Mouse (Mus musculus): ENCODE measurements around the gene Trpc5. TPM values are rescaled to one million over a fixed set of nuclear protein-coding genes. Genes with fewer than 3 reads are reported as not detected.

Gene Trpc5
- polyA plus RNA-seq, 1 experiment from 2014 or later, result not detected

GRCm38 (mm10) chrX:144491394-144491793 lies 196.6 kb downstream of the Trpc5 start:
- WGBS (ENCODE audit: insufficient replicate concordance), result 65% methylated on average over 1 of the region's 1 CpGs
- Histone ChIP-seq H3K4me2 (ENCODE audit: low read depth, low read length) (no peak overlapping the region), H3K9me3 (ENCODE audit: low read length) (no peaks in the 10 kb centered on the region), H3K9ac (replicated peaks) (no peak overlapping the region), H3K4me3 (ENCODE audit: low read depth, low read length) (no peak overlapping the region), H3K36me3 (replicated peaks; ENCODE audit: insufficient read depth, low read length) (no peaks in the 10 kb centered on the region), H3K4me1 (ENCODE audit: insufficient read depth) (no peaks in the 10 kb centered on the region), H3K27me3 (ENCODE audit: insufficient read depth, low read length) (no peaks in the 10 kb centered on the region), H3K27ac (ENCODE audit: low read depth) (no peak overlapping the region)
- TF ChIP-seq EP300 (IDR thresholded peaks at IDR 0.05; ENCODE audit: low read depth) (no peak), CTCF (IDR thresholded peaks at IDR 0.05; ENCODE audit: low read depth) (no peak)
- no peak for DNase-seq
- ATAC-seq, result no peak

- ATAC-seq (no peak), DNase-seq (no peak)
- no peak overlapping the region for H3K4me3 ChIP-seq (ENCODE audit: low read depth, low read length)
- H3K36me3 ChIP-seq (replicated peaks; ENCODE audit: insufficient read depth, low read length), result no peaks in the 10 kb centered on the region
- no peak overlapping the region for H3K9ac ChIP-seq (replicated peaks)
- no peaks in the 10 kb centered on the region for H3K9me3 ChIP-seq (ENCODE audit: low read length)
- H3K27me3 ChIP-seq (ENCODE audit: insufficient read depth, low read length), result no peaks in the 10 kb centered on the region
- WGBS (ENCODE audit: insufficient replicate concordance), result 72% methylated on average over 2 of the region's 2 CpGs
- H3K4me2 ChIP-seq (ENCODE audit: low read depth, low read length), result no peak overlapping the region
- H3K27ac ChIP-seq (ENCODE audit: low read depth), result no peak overlapping the region
- H3K4me1 ChIP-seq (ENCODE audit: insufficient read depth), result no peaks in the 10 kb centered on the region
- no peak for TF ChIP-seq EP300 (IDR thresholded peaks at IDR 0.05; ENCODE audit: low read depth)
- TF ChIP-seq CTCF (IDR thresholded peaks at IDR 0.05; ENCODE audit: low read depth), result no peak
These were observed 223.6 kb downstream of the Trpc5 start for GRCm38 (mm10) chrX:144464416-144464815.

GRCm38 (mm10) chrX:144456281-144456680 lies 231.7 kb downstream of the Trpc5 start, which contains the start of gene Trpc5os:
Gene Trpc5os, plus strand, starts transcription at chrX:144456581.
- Histone ChIP-seq H3K4me2 (ENCODE audit: low read depth, low read length) (no peak within 1 kb of the TSS), H3K36me3 (replicated peaks; ENCODE audit: insufficient read depth, low read length) (no peaks in the 10 kb centered on the region), H3K9ac (replicated peaks) (no peak within 1 kb of the TSS), H3K9me3 (ENCODE audit: low read length) (no peaks in the 10 kb centered on the region), H3K4me3 (ENCODE audit: low read depth, low read length) (no peak within 1 kb of the TSS), H3K4me1 (ENCODE audit: insufficient read depth) (no peaks in the 10 kb centered on the region), H3K27ac (ENCODE audit: low read depth) (no peak within 1 kb of the TSS), H3K27me3 (ENCODE audit: insufficient read depth, low read length) (no peaks in the 10 kb centered on the region)
- ATAC-seq (no peak), DNase-seq (no peak)
- TF ChIP-seq CTCF (IDR thresholded peaks at IDR 0.05; ENCODE audit: low read depth) (no peak), EP300 (IDR thresholded peaks at IDR 0.05; ENCODE audit: low read depth) (no peak)
- 84% methylated on average over 5 of the region's 5 CpGs for WGBS (ENCODE audit: insufficient replicate concordance)

- no peak for ATAC-seq
- 75% methylated on average over 3 of the region's 3 CpGs for WGBS (ENCODE audit: insufficient replicate concordance)
- TF ChIP-seq EP300 (IDR thresholded peaks at IDR 0.05; ENCODE audit: low read depth) (no peak), CTCF (IDR thresholded peaks at IDR 0.05; ENCODE audit: low read depth) (no peak)
These were observed 264.1 kb downstream of the Trpc5 start for GRCm38 (mm10) chrX:144423848-144424247.

GRCm38 (mm10) chrX:144421091-144421490 lies 266.9 kb downstream of the Trpc5 start:
- H3K27me3 ChIP-seq (ENCODE audit: insufficient read depth, low read length), result no peaks in the 10 kb centered on the region
- no peak overlapping the region for H3K4me2 ChIP-seq (ENCODE audit: low read depth, low read length)
- ATAC-seq (no peak), DNase-seq (no peak)
- no peaks in the 10 kb centered on the region for H3K4me1 ChIP-seq (ENCODE audit: insufficient read depth)
- H3K4me3 ChIP-seq (ENCODE audit: low read depth, low read length), result no peak overlapping the region
- H3K9ac ChIP-seq (replicated peaks), result no peak overlapping the region
- WGBS (ENCODE audit: insufficient replicate concordance), result 71% methylated on average over 1 of the region's 1 CpGs
- TF ChIP-seq EP300 (IDR thresholded peaks at IDR 0.05; ENCODE audit: low read depth) (no peak), CTCF (IDR thresholded peaks at IDR 0.05; ENCODE audit: low read depth) (no peak)
- no peaks in the 10 kb centered on the region for H3K36me3 ChIP-seq (replicated peaks; ENCODE audit: insufficient read depth, low read length)
- no peaks in the 10 kb centered on the region for H3K9me3 ChIP-seq (ENCODE audit: low read length)
- H3K27ac ChIP-seq (ENCODE audit: low read depth), result no peak overlapping the region

More at GRCm38 (mm10) chrX:144423848-144424247, 264.1 kb downstream of the Trpc5 start:
- no peak overlapping the region for H3K27ac ChIP-seq (ENCODE audit: low read depth)
- no peak overlapping the region for H3K9ac ChIP-seq (replicated peaks)
- no peak for DNase-seq
- H3K4me3 ChIP-seq (ENCODE audit: low read depth, low read length), result no peak overlapping the region
- no peaks in the 10 kb centered on the region for H3K9me3 ChIP-seq (ENCODE audit: low read length)
- H3K27me3 ChIP-seq (ENCODE audit: insufficient read depth, low read length), result no peaks in the 10 kb centered on the region
- H3K4me2 ChIP-seq (ENCODE audit: low read depth, low read length), result no peak overlapping the region
- no peaks in the 10 kb centered on the region for H3K36me3 ChIP-seq (replicated peaks; ENCODE audit: insufficient read depth, low read length)
- no peaks in the 10 kb centered on the region for H3K4me1 ChIP-seq (ENCODE audit: insufficient read depth)

- Histone ChIP-seq H3K9ac (replicated peaks) (no peak overlapping the region), H3K4me2 (ENCODE audit: low read depth, low read length) (no peak overlapping the region), H3K9me3 (ENCODE audit: low read length) (no peaks in the 10 kb centered on the region), H3K4me1 (ENCODE audit: insufficient read depth) (no peaks in the 10 kb centered on the region), H3K27ac (ENCODE audit: low read depth) (no peak overlapping the region), H3K36me3 (replicated peaks; ENCODE audit: insufficient read depth, low read length) (no peaks in the 10 kb centered on the region), H3K4me3 (ENCODE audit: low read depth, low read length) (no peak overlapping the region), H3K27me3 (ENCODE audit: insufficient read depth, low read length) (no peaks in the 10 kb centered on the region)
- WGBS (ENCODE audit: insufficient replicate concordance), result 68% methylated on average over 1 of the region's 1 CpGs
- TF ChIP-seq CTCF (IDR thresholded peaks at IDR 0.05; ENCODE audit: low read depth) (no peak), EP300 (IDR thresholded peaks at IDR 0.05; ENCODE audit: low read depth) (no peak)
- ATAC-seq (no peak), DNase-seq (no peak)
These were observed 267.7 kb downstream of the Trpc5 start for GRCm38 (mm10) chrX:144420259-144420658.

GRCm38 (mm10) chrX:144408036-144408435 lies 279.9 kb downstream of the Trpc5 start:
- no peaks in the 10 kb centered on the region for H3K36me3 ChIP-seq (replicated peaks; ENCODE audit: insufficient read depth, low read length)
- TF ChIP-seq CTCF (IDR thresholded peaks at IDR 0.05; ENCODE audit: low read depth), result no peak
- no peak for TF ChIP-seq EP300 (IDR thresholded peaks at IDR 0.05; ENCODE audit: low read depth)
- no peaks in the 10 kb centered on the region for H3K27me3 ChIP-seq (ENCODE audit: insufficient read depth, low read length)
- H3K9ac ChIP-seq (replicated peaks), result no peak overlapping the region
- H3K9me3 ChIP-seq (ENCODE audit: low read length), result no peaks in the 10 kb centered on the region
- ATAC-seq, result no peak
- no peak overlapping the region for H3K27ac ChIP-seq (ENCODE audit: low read depth)
- no peak overlapping the region for H3K4me2 ChIP-seq (ENCODE audit: low read depth, low read length)
- no peak for DNase-seq
- no peaks in the 10 kb centered on the region for H3K4me1 ChIP-seq (ENCODE audit: insufficient read depth)
- 63% methylated on average over 5 of the region's 5 CpGs for WGBS (ENCODE audit: insufficient replicate concordance)
- no peak overlapping the region for H3K4me3 ChIP-seq (ENCODE audit: low read depth, low read length)
